Comparison of ENCODE assay signal across 8 mouse cellular contexts in genomic region chr11:109650788-109651565, GRCm38 (mm10). TPM values are rescaled to one million over a fixed set of nuclear protein-coding genes. Genes with fewer than 3 reads are reported as not detected.
DNase-seq lines count a peak whose midpoint lies in the region; ATAC-seq lines count a peak whose summit lies in the region.

No protein-coding gene starts in this region.

- peak overlapping the region; percentile 97 for H3K27ac ChIP-seq in hindbrain, embryonic 14.5 days

- ATAC-seq in hindbrain, embryonic 14.5 days (ENCODE audit: low FRiP score), result peak; percentile 94

- WGBS in hindbrain, embryonic 14.5 days, result 0% methylated on average over 39 of the region's 90 CpGs

- peak overlapping the region; percentile 96 for H3K4me3 ChIP-seq in hindbrain, embryonic 14.5 days (replicated peaks; ENCODE audit: low read length)

- H3K9ac ChIP-seq in hindbrain, embryonic 14.5 days, result peak overlapping the region; percentile 96

- H3K4me2 ChIP-seq in hindbrain, embryonic 14.5 days (replicated peaks), result peak overlapping the region; percentile 86

- peaks cover 24% of the 10 kb centered on the region for H3K36me3 ChIP-seq in hindbrain, embryonic 14.5 days (replicated peaks; ENCODE audit: control insufficient read depth, insufficient read depth)

- no peaks in the 10 kb centered on the region for H3K9me3 ChIP-seq in hindbrain, embryonic 14.5 days (ENCODE audit: control insufficient read depth, low read length)

- DNase-seq in NIH3T3 (ENCODE audit: low read depth), result peak; percentile 95
- DNase-seq in cerebellum, postnatal 10 days, result peak; percentile 97 to 98
- peak; percentile 86 to 90 for DNase-seq in frontal cortex, postnatal 14 days (ENCODE audit: low spot score in 2 of 2)
- peak; percentile 98 for DNase-seq in hindbrain, embryonic 14.5 days (ENCODE audit: low spot score)
- peak; percentile 93 for DNase-seq in layer of hippocampus, postnatal 36 days
- peak; percentile 96 for DNase-seq in lung, postnatal 36 days
- peak; percentile 95 for DNase-seq in retina, postnatal 1 day
- peak; percentile 88 to 90 for DNase-seq in urinary bladder, adult 18-20 months (ENCODE audit: low spot score in 2 of 2)

- peaks cover 35% of the 10 kb centered on the region for H3K4me1 ChIP-seq in hindbrain, embryonic 14.5 days (replicated peaks; ENCODE audit: control insufficient read depth, insufficient read depth, low read length)

- no peaks in the 10 kb centered on the region for H3K27me3 ChIP-seq in hindbrain, embryonic 14.5 days (ENCODE audit: control insufficient read depth, insufficient read depth, low read length)

RNA-seq across cellular contexts. Expression of gene Prkar1a, which starts 1.8 kb away (rescaled TPM):
- 515 and 597 TPM in 2 replicates for polyA plus RNA-seq in hindbrain, embryonic 14.5 days (2014; fragmentation: Nextera tagmentation; extraction: Ambion mirVana)
- 100 to 1,000 TPM; 533 to 590 TPM for total RNA-seq in layer of hippocampus, postnatal 36 days (2021)

RNA-seq across cellular contexts. Expression of gene Wipi1, which starts 39.2 kb away (rescaled TPM):
- polyA plus RNA-seq in hindbrain, embryonic 14.5 days (2014; fragmentation: Nextera tagmentation; extraction: Ambion mirVana), result 10.4 and 13.2 TPM in 2 replicates
- total RNA-seq in layer of hippocampus, postnatal 36 days (2021), result 10 to 100 TPM; 22.4 to 23.5 TPM

Comparison
In these comparisons a context has a peak if more than half of its experiments do, and no peak if none do; other contexts are left out.
1. Peak in every context shown above with its lines: DNase-seq, ATAC-seq, H3K4me3 ChIP-seq and H3K27ac ChIP-seq.